Comparison of ENCODE assay signal across 31 mouse cellular contexts in genomic region chr13:108677056-108677455, GRCm38 (mm10).
"Had no signal": no experiment of that assay in that cellular context is flagged by ENCODE, and none has a peak within 500 bp of the region (broad histone marks: within the 10 kb centered on the region; RNA-seq: fewer than 3 reads in every experiment).

No protein-coding gene starts in this region.

- H3K36me3 ChIP-seq: heart, embryonic 10.5 days; heart, embryonic 12.5 days; heart, embryonic 13.5 days; heart, embryonic 15.5 days; hindbrain, embryonic 10.5 days; hindbrain, embryonic 12.5 days; hindbrain, embryonic 13.5 days; hindbrain, embryonic 15.5 days; kidney, embryonic 15.5 days had no signal

- H3K4me3 ChIP-seq: heart, adult 2 months; heart, embryonic 10.5 days; heart, embryonic 12.5 days; heart, embryonic 13.5 days; heart, embryonic 15.5 days; hindbrain, embryonic 10.5 days; hindbrain, embryonic 12.5 days; hindbrain, embryonic 13.5 days; hindbrain, embryonic 15.5 days; kidney, embryonic 15.5 days; layer of hippocampus, adult 2 months; left cerebral cortex, adult 2 months had no signal

- H3K4me2 ChIP-seq: heart, embryonic 12.5 days; heart, embryonic 13.5 days; heart, embryonic 15.5 days; hindbrain, embryonic 12.5 days; hindbrain, embryonic 13.5 days; hindbrain, embryonic 14.5 days; hindbrain, embryonic 15.5 days; kidney, embryonic 15.5 days had no signal

- H3K9me3 ChIP-seq: heart, embryonic 10.5 days; heart, embryonic 12.5 days; heart, embryonic 13.5 days; heart, embryonic 15.5 days; hindbrain, embryonic 10.5 days; hindbrain, embryonic 12.5 days; hindbrain, embryonic 13.5 days; hindbrain, embryonic 15.5 days; kidney, embryonic 15.5 days had no signal

- H3K27ac ChIP-seq: heart, adult 2 months; heart, embryonic 10.5 days; heart, embryonic 13.5 days; heart, embryonic 15.5 days; hindbrain, embryonic 10.5 days; hindbrain, embryonic 12.5 days; hindbrain, embryonic 13.5 days; hindbrain, embryonic 14.5 days; hindbrain, embryonic 15.5 days; hindbrain, postnatal 0 days; kidney, embryonic 15.5 days; kidney, postnatal 0 days; layer of hippocampus, adult 2 months; left cerebral cortex, adult 2 months had no signal

- H3K27me3 ChIP-seq: heart, embryonic 12.5 days; heart, embryonic 13.5 days; heart, embryonic 15.5 days; hindbrain, embryonic 12.5 days; hindbrain, embryonic 13.5 days; hindbrain, embryonic 15.5 days; kidney, embryonic 15.5 days had no signal

- ATAC-seq: hindbrain, embryonic 16.5 days; hindbrain, postnatal 0 days; inflammation-experienced regulatory T-cells, adult 6 months had no signal

- DNase-seq: heart, adult 2 months; heart, postnatal 10 days; heart, postnatal 14 days; heart, postnatal 36 days; heart, postnatal 4 days; kidney, adult 11 months; kidney, adult 18-20 months; kidney, adult 8-10 months; kidney, adult 9 months; kidney, postnatal 10 days; kidney, postnatal 14 days; kidney, postnatal 36 days; kidney, postnatal 4 days; layer of hippocampus, adult 9-11 months; layer of hippocampus, postnatal 36 days had no signal

- H3K9ac ChIP-seq: heart, embryonic 12.5 days; heart, embryonic 13.5 days; heart, embryonic 15.5 days; hindbrain, embryonic 12.5 days; hindbrain, embryonic 13.5 days; hindbrain, embryonic 14.5 days; hindbrain, embryonic 15.5 days; kidney, embryonic 15.5 days had no signal

- H3K4me1 ChIP-seq: heart, embryonic 10.5 days; heart, embryonic 12.5 days; heart, embryonic 13.5 days; heart, embryonic 15.5 days; hindbrain, embryonic 10.5 days; hindbrain, embryonic 12.5 days; hindbrain, embryonic 13.5 days; hindbrain, embryonic 15.5 days; kidney, embryonic 15.5 days had no signal
